Mouse (Mus musculus): Measurements from ENCODE around the gene Ramac. TPM values are rescaled to one million over a fixed set of nuclear protein-coding genes. Genes with fewer than 3 reads are reported as not detected.

Gene Ramac
- polyA plus RNA-seq (2012): 34.3 and 44.4 TPM in 2 replicates

DNA sequence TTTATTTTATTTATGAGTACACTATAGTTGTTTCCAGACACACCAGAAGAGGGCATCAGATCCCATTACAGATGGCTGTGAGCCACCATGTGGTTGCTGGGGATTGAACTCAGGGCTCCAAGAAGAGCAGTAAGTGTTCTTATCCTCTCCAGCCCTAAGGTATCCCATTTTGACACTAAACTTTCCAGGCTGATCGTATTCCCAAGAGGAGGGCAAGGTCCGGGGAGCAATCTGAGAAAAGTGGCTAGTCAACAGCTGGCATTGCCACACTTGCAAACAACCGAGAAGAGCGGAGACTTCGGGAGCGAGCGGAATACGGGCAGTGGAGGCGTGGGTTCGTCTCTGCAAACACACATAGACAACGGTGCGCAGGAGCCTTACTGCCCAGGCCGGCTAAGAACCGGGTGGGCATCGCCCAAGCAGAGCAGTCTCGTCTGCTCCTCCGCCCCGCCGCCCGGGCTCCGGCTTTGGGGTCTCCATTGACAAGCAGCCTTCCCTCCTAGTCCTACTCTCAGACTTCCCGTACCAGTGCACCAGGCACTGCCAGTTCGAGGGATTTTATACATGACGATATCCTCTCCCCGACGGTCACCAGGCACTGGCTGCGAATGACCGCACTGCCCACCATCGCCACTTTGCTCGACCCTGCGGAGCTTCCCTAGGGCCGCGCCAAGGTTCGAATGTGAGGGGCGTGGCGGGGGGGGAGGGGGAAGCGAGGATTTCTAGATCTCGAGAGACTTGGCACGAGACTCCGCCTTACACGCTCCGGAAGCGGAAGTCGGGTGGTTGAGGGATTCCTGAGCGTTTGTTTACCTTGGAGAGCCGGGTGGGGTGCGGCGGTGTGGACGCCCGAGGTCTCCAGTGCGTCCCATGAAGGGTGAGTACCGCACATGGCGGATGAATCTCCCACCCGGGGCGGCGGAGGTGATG lies at the start of gene Ramac:
TSS of gene Ramac (plus strand) at position 746 of the 930 bp plus-strand sequence.

DNA sequence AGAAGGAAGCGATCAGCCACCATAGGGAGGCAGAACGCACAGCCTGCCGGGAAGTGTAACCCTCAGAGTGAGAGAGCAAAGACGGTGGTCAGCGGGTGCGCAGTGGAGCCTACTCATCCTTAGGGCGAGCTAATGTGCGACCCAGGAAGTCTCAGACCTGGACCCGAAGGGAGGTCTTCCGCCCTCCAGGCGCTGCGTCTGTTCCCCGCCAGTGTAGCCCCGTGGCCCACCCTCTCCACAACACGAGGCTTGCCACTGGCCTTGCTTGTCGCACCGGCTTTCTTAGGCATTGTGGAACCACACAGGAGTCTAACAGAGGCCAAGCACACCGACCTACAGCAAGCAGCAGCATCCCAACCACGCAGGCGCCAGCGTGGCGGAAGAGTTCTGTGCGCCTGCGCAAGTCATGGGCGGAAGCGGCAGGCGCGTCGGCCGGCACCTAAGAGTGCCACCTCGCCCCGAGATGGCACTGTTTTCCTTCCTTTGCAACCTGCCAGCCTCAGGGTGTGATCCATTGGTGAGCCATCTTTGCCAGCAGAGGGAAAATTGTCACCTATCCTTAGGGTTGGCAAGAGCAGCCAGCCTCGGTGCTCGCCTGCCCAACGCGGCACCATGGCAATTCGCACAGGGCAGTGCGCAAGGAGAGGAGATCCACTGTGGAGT lies 26.5 kb downstream of the Ramac start, which contains the start of gene 3110040N11Rik:
TSS of gene 3110040N11Rik (minus strand) at position 384 of the 663 bp plus-strand sequence.

Other genes starting within 250 kb of the Ramac start
- gene Fsd2, start 196.0 kb upstream of the Ramac start, polyA plus RNA-seq (2012): 0.05 TPM in 1 of 2 replicates, not detected in the other
- gene Whamm, start 191.7 kb upstream of the Ramac start, polyA plus RNA-seq (2012): 22.5 and 30.6 TPM in 2 replicates
- gene Homer2, start 55.4 kb upstream of the Ramac start, polyA plus RNA-seq (2012): 1.5 and 2.8 TPM in 2 replicates
- gene 3110040N11Rik, start 26.6 kb downstream of the Ramac start, polyA plus RNA-seq (2012): 23.8 and 25.7 TPM in 2 replicates
- 9.3 and 9.7 TPM in 2 replicates for gene Btbd1, start 66.5 kb downstream of the Ramac start, polyA plus RNA-seq (2012)
- not detected in 2 replicates for gene Gm10160, start 92.9 kb downstream of the Ramac start, polyA plus RNA-seq (2012)
- 104 and 113 TPM in 2 replicates for gene Tm6sf1, start 96.1 kb downstream of the Ramac start, polyA plus RNA-seq (2012)
- gene Hdgfl3, start 171.5 kb downstream of the Ramac start, polyA plus RNA-seq (2012): 0.43 and 1.1 TPM in 2 replicates
- gene Bnc1, start 229.4 kb downstream of the Ramac start, polyA plus RNA-seq (2012): not detected in 2 replicates

All from megakaryocyte-erythroid progenitor cell, adult 5 weeks (primary cell).